Mouse (Mus musculus) neural tube, embryonic 14.5 days (tissue): ENCODE data around the gene Plod3. TPM values are rescaled to one million over a fixed set of nuclear protein-coding genes. Genes with fewer than 3 reads are reported as not detected.
"Not testable (repeated sequence)": the region's sequence is repeated elsewhere in the genome, so short reads cannot be mapped to it uniquely, and the experiment has no call there.

Experiments used
- ATAC-seq: fragments of 200-750 bp; cut with Nextera tagmentation; 2 replicates; pipeline ENCODE4 v1.8.0; 2017; ENCODE audit warnings: low read depth, mild to moderate bottlenecking, moderate TSS enrichment, moderate library complexity
- H3K27ac ChIP-seq: fragments of 300-500 bp; sonication (generic); 2 replicates; pipeline ENCODE4 v1.5.1; 2014; ENCODE audit warnings: low read depth, mild to moderate bottlenecking, control low read depth, low read length, moderate library complexity, mixed read lengths
- H3K27me3 ChIP-seq: fragments of 300-500 bp; sonication (generic); 2 replicates; pipeline ENCODE4 v1.6.1; 2014; ENCODE audit warnings: low read length; ENCODE audit not compliant: control insufficient read depth, insufficient read depth
- H3K36me3 ChIP-seq: fragments of 300-500 bp; sonication (generic); 2 replicates; pipeline ENCODE4 v1.6.1; 2014; ENCODE audit warnings: low read length, mixed read lengths; ENCODE audit not compliant: control insufficient read depth, insufficient read depth
- H3K4me1 ChIP-seq: fragments of 300-500 bp; sonication (generic); 2 replicates; pipeline ENCODE4 v1.6.1; 2014; ENCODE audit warnings: low read length; ENCODE audit not compliant: control insufficient read depth, insufficient read depth
- H3K4me2 ChIP-seq: fragments of 300-500 bp; sonication (generic); 2 replicates; pipeline ENCODE4 v1.6.1; 2014; ENCODE audit warnings: mild to moderate bottlenecking, low read depth, low read length, control low read depth
- H3K4me3 ChIP-seq: fragments of 300-500 bp; sonication (generic); 2 replicates; pipeline ENCODE4 v1.5.1; 2014; ENCODE audit warnings: low read depth, low read length, control low read depth, mixed read lengths
- H3K9ac ChIP-seq: fragments of 300-500 bp; sonication (generic); replicated peaks from 2 replicates; pipeline ENCODE4 v1.6.1; 2014; ENCODE audit warnings: low read depth, mild to moderate bottlenecking, control low read depth, low read length, mixed read lengths
- H3K9me3 ChIP-seq: fragments of 300-500 bp; sonication (generic); 2 replicates; pipeline ENCODE4 v1.6.1; 2016; ENCODE audit warnings: low read length; ENCODE audit not compliant: control insufficient read depth
- WGBS: fragments of 180-500 bp; shearing (Covaris S2); extraction: QIAGEN DNeasy Blood & Tissue Kit; methylation state at CpG from one replicate; pipeline ENCODE4 v1.1.7; 2014; 5-methylcytosine and 5-hydroxymethylcytosine counted together
- polyA plus RNA-seq: library from polyadenylated mRNA; unstranded; fragments of >200 nt; fragmentation: Nextera tagmentation; extraction: Ambion mirVana; gene quantifications from 2 replicates; pipeline ENCODE4 v1.2.1, GENCODE M21; 2014

Gene Plod3
- polyA plus RNA-seq = 30.5 and 34.5 TPM in 2 replicates

DNA sequence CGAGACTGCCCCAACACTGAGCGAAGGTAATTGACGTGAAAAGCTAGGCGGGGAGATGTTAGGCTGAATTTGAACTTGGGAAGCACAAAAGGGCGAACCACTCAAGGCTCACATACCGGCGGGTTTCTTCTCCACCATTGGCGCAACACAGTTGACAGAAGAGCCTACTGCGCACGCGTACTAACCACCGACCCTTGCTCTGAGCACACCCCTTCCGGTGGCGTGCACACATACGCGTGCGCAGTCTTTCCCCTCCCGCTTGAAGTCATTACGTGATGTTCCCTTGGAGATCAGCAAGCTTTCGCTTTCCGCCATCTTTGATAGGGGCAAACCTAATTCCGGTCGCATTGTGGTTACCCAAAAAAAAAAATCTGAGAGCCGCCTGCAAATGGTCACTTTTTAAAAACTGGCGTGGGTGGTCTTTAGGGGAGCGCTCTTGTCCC, at the start of gene Plod3:
Plod3 (plus strand) TSS at position 325 of the 443 bp plus-strand sequence.
- Histone ChIP-seq H3K9me3 (no peaks in the 10 kb centered on the region), H3K9ac (peak within 1 kb of the TSS; percentile 99), H3K27me3 (no peaks in the 10 kb centered on the region), H3K4me1 (peaks cover 10% of the 10 kb centered on the region), H3K4me2 (peak within 1 kb of the TSS; percentile 62), H3K27ac (peak within 1 kb of the TSS; percentile 94), H3K36me3 (peaks cover 27% of the 10 kb centered on the region), H3K4me3 (peak within 1 kb of the TSS; percentile 87)
- WGBS = 0% methylated on average over 26 of the region's 26 CpGs
- peak; percentile 91 for ATAC-seq

DNA sequence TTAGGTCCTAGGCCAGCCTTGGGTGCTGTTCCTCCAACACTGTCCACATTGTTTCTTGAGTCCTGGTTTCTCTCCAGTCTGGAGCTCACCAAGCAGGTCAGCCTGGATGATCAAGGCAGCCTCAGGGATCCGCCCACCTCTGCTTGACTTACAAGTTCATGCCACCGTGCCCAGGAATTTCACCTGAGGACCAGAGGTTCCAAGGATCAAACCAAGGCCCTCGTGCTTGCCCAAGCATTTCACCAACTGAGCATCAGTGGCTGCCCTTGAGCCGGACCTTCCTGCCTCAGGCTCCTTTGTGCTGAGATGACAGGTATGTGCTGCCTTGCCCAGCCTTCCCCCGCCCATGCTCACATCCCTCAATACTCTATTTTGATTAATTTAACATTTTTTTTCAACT, 49.2 kb upstream of the Plod3 start:
- H3K36me3 ChIP-seq = no peaks in the 10 kb centered on the region
- no peaks in the 10 kb centered on the region for H3K9me3 ChIP-seq
- no peak overlapping the region for H3K9ac ChIP-seq
- no peak overlapping the region for H3K4me3 ChIP-seq
- H3K4me1 ChIP-seq = no peaks in the 10 kb centered on the region
- H3K4me2 ChIP-seq = no peak overlapping the region
- H3K27ac ChIP-seq = no peak overlapping the region
- no peak for ATAC-seq
- WGBS = 89% methylated on average over 5 of the region's 5 CpGs
- H3K27me3 ChIP-seq = no peaks in the 10 kb centered on the region

DNA sequence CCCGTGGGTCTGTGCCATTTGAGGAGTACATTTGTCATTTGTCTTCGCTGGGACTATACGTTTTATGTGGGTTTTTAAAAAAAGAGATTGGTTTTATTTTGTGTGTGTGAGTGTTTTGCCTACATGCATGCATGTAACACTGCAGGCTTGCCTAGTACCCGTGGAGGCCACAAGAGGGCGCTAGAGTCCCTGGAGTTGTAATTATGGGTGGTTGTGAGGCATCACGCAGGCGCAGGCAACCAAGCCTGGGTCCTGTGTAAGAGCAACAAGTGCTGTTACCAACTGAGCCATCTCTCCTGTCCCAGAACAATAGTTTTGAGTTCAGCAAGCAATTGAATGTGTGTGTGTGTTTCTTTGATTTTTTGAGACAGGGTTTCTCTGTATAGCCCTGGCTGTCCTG, 47.5 kb upstream of the Plod3 start:
- Histone ChIP-seq H3K4me2 (no peak overlapping the region), H3K9ac (no peak overlapping the region), H3K36me3 (no peaks in the 10 kb centered on the region), H3K27me3 (no peaks in the 10 kb centered on the region), H3K27ac (no peak overlapping the region), H3K4me1 (no peaks in the 10 kb centered on the region), H3K4me3 (no peak overlapping the region), H3K9me3 (no peaks in the 10 kb centered on the region)
- ATAC-seq = no peak
- WGBS = 69% methylated on average over 7 of the region's 7 CpGs

DNA sequence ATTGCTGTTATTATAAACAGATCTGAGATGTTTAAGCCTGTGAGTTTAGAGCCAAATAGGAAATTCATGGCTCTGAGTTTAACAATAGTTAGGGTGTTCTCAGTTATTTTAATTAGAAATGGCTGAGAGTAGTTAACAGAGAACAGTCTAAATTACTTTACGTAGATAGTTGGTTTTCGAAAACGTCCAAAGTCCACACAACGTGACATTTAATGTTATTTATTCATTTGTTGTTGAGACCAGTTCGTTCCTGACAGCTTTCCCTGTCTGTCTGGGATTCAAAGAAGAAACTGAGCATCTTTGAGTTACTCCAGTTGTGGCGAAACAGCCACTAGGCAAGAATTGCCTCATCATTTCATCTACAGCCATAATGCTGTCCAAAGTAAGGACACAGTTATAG, 46.8 kb upstream of the Plod3 start:
- H3K27ac ChIP-seq, H3K4me1 ChIP-seq, H3K9me3 ChIP-seq, H3K4me3 ChIP-seq, H3K4me2 ChIP-seq, H3K9ac ChIP-seq, ATAC-seq, H3K36me3 ChIP-seq, H3K27me3 ChIP-seq: not testable (repeated sequence)
- WGBS = 92% methylated on average over 6 of the region's 6 CpGs

DNA sequence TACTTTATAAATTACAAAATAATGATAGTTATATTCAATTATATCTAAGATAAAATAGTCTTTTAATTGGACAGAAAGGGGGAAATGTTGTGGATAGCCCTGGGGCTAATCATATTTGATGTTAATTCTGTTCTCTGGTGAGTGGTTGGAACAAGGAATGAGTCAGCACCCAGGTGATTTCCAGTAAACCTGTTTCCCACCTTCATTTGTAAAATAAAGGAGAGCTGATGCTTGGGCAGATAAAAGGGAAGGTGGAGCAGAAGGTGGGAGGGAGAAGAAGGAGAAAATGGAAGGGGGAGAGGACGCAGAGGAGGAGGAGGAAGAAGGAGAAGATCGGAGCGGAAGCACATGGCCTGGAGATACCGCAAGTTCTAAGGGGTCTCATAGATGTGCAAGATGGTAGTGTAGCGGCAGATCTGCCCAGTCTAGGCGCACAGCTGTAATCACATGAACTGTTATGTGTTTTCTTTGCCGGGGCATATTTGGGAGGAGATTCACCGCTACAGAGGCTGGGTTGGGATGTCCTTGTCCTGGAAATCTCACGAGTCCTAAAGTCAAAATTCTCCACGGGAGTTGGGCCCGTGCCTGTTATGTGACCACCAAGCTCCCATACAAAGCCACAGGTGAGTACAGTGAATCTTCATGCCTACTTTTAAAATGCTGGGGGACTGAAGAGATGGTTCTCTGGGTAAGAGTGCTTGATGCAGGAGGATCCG, 45.8 kb upstream of the Plod3 start:
- Histone ChIP-seq H3K36me3 (no peaks in the 10 kb centered on the region), H3K4me1 (no peaks in the 10 kb centered on the region), H3K4me2 (no peak overlapping the region), H3K9me3 (no peaks in the 10 kb centered on the region), H3K9ac (no peak overlapping the region), H3K27me3 (no peaks in the 10 kb centered on the region), H3K4me3 (no peak overlapping the region), H3K27ac (no peak overlapping the region)
- no peak for ATAC-seq
- WGBS = 91% methylated on average over 12 of the region's 12 CpGs

DNA sequence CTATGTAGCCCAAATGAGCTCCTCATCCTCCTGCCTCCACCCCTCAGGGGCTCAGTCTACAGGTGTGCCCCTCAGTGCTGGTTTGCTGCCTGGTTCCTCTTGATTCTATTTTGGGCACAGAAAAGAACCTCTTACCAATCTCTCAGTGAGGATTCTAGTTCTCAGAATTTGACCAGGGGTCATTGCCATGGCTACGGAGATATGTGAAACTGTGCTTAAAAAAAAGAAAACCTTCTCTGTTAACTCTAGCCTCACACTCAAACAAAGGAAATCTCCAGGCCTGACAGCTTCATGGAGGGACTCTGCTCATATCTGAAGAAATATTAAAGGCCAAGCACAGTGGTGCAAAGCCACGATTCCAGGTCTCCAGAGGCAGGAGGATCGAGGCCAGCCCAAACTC, 44.0 kb upstream of the Plod3 start:
- no peaks in the 10 kb centered on the region for H3K4me1 ChIP-seq
- no peak overlapping the region for H3K4me3 ChIP-seq
- no peaks in the 10 kb centered on the region for H3K9me3 ChIP-seq
- no peak overlapping the region for H3K27ac ChIP-seq
- no peak overlapping the region for H3K4me2 ChIP-seq
- H3K27me3 ChIP-seq = no peaks in the 10 kb centered on the region
- no peak for ATAC-seq
- WGBS = 83% methylated on average over 3 of the region's 3 CpGs
- H3K36me3 ChIP-seq = no peaks in the 10 kb centered on the region
- H3K9ac ChIP-seq = no peak overlapping the region

DNA sequence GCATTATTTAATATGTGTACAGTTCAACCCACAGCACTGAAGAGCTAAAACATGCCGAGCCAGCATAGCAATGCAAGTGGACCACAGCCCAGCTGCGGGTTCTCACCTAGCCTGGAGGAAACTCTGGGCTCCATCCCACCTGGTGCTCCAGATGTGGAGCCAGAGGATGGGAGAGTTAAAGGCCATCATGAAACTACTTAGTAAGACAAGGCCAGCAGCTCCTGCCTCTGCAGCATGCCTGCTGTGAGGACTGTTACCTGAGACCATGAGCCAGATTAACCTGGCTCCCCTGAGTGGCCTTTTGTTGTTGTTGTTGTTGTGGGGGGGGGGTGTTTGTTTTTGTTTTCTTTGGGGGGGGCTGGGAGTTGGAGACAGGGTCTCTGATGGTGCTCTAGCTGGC, 43.4 kb upstream of the Plod3 start:
- Histone ChIP-seq H3K9me3 (no peaks in the 10 kb centered on the region), H3K4me1 (no peaks in the 10 kb centered on the region), H3K4me3 (no peak overlapping the region), H3K27ac (no peak overlapping the region), H3K4me2 (no peak overlapping the region), H3K9ac (no peak overlapping the region), H3K36me3 (no peaks in the 10 kb centered on the region), H3K27me3 (no peaks in the 10 kb centered on the region)
- WGBS = 89% methylated on average over 2 of the region's 2 CpGs
- ATAC-seq = no peak

DNA sequence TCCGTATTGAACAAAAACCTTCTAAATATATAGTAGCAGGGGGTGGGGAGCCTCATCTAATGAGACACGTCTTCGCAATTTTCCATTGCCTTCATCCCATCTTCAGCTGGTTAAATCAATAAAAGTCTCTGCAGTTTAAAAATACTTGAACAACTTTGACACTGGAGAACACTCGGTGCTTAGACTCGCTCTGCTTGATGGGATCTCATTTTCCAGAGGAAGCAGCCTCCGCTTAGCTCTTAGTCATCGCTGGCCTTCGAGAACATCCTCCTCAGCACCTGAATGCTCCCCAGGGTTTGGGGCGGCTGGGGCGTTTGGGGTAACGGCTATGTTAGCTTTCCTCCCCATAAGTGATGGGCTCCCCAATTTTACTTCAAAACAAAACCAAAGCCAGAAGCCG, 41.7 kb upstream of the Plod3 start:
- Histone ChIP-seq H3K27me3 (no peaks in the 10 kb centered on the region), H3K9me3 (no peaks in the 10 kb centered on the region), H3K4me2 (no peak overlapping the region), H3K9ac (no peak overlapping the region), H3K4me3 (no peak overlapping the region), H3K27ac (no peak overlapping the region), H3K36me3 (no peaks in the 10 kb centered on the region), H3K4me1 (no peaks in the 10 kb centered on the region)
- WGBS = 81% methylated on average over 12 of the region's 12 CpGs
- no peak for ATAC-seq

DNA sequence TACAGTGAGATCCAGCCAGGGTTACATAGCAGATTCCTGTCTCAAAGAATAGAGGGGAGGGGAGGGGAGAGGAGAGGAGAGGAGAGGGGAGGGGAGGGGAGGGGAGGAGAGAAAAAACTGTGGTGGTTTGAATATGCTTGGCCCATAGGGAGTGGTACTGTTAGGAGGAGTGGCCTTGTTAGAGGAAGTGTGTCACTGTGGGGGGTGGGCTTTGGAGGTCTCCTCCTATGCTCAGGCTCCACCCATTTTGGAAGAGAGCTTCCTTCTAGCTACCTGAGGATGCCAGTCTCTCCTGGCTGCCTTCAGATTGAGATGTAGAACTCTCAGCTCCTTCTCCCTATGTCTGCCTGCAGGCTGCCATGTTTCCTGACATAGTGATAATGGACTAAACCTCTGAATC, 38.9 kb upstream of the Plod3 start:
- Histone ChIP-seq H3K4me3 (no peak overlapping the region), H3K27ac (no peak overlapping the region), H3K27me3 (no peaks in the 10 kb centered on the region), H3K9me3 (no peaks in the 10 kb centered on the region), H3K4me2 (no peak overlapping the region), H3K36me3 (no peaks in the 10 kb centered on the region), H3K4me1 (no peaks in the 10 kb centered on the region), H3K9ac (no peak overlapping the region)
- ATAC-seq = no peak
